In the genomic region with DNA sequence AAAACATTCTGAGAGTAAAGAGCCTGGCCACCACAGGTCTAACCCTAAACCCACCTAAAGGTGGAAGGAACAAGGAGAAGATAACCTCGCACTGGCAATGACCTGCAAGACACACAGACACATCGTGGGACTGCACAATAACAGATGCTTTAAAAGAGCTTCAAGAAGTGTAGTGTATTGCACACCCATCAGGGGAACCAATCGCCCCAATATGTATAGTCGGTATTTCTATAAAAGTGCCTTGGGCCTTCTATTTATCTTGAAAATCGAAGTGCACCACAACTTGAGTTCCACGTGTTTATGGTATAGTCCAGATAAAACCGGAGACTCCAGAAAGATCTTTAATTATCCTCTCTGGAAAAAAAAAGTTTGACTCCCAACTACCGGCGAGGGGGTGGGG, we compare ENCODE assay signal across 8 mouse cellular contexts. TPM values are rescaled to one million over a fixed set of nuclear protein-coding genes. Genes with fewer than 3 reads are reported as not detected.
A peak's percentile ranks its signal among the peaks of the same experiment; 100 is the strongest.
DNase-seq lines count a peak whose midpoint lies in the region; ATAC-seq and TF ChIP-seq lines count a peak whose summit lies in the region.

No protein-coding gene starts in this region.

- no peaks in the 10 kb centered on the region for H3K27me3 ChIP-seq in lung, embryonic 15.5 days
- H3K27me3 ChIP-seq in embryonic facial prominence, embryonic 11.5 days (ENCODE audit: control insufficient read depth, insufficient read depth, low read length): no peaks in the 10 kb centered on the region
- H3K27me3 ChIP-seq in hindbrain, postnatal 0 days (ENCODE audit: insufficient read depth, low read length): no peaks in the 10 kb centered on the region

- peak overlapping the region; percentile 96 for H3K27ac ChIP-seq in lung, embryonic 15.5 days
- peak overlapping the region; percentile 90; the same call in 1 of the 2 replicates for H3K27ac ChIP-seq in embryonic facial prominence, embryonic 11.5 days (replicated peaks; ENCODE audit: low read depth, low read length)
- peak overlapping the region; percentile 86; the same call in 1 of the 2 replicates for H3K27ac ChIP-seq in hindbrain, postnatal 0 days

- WGBS in lung, embryonic 15.5 days: 11% methylated on average over 9 of the region's 9 CpGs
- 22% methylated on average over 9 of the region's 9 CpGs for WGBS in embryonic facial prominence, embryonic 11.5 days
- WGBS in hindbrain, postnatal 0 days: 17% methylated on average over 9 of the region's 9 CpGs

- H3K9ac ChIP-seq in lung, embryonic 15.5 days: peak overlapping the region; percentile 86
- H3K9ac ChIP-seq in embryonic facial prominence, embryonic 11.5 days (replicated peaks; ENCODE audit: low read length): peak overlapping the region; percentile 94
- peak overlapping the region; percentile 56; the same call in 1 of the 2 replicates for H3K9ac ChIP-seq in hindbrain, postnatal 0 days (replicated peaks; ENCODE audit: low read length)

- intact Hi-C loops in left cerebral cortex, postnatal 4 days (cut with DNase I): no loop called here

- ATAC-seq in lung, embryonic 15.5 days (ENCODE audit: borderline replicate concordance, extremely low read depth, low FRiP score, low TSS enrichment): no peak
- ATAC-seq in embryonic facial prominence, embryonic 11.5 days (replicated peaks; ENCODE audit: insufficient number of reproducible peaks, low FRiP score, low TSS enrichment, low read depth): no peak
- ATAC-seq in hindbrain, postnatal 0 days: no peak

- H3K4me3 ChIP-seq in lung, embryonic 15.5 days: peak overlapping the region; percentile 85
- H3K4me3 ChIP-seq in embryonic facial prominence, embryonic 11.5 days (ENCODE audit: low read depth, low read length): peak overlapping the region; percentile 83
- peak overlapping the region; percentile 60 for H3K4me3 ChIP-seq in hindbrain, postnatal 0 days (ENCODE audit: low read length)

- no peak for DNase-seq in lung, postnatal 36 days
- peak; percentile 21 for DNase-seq in embryonic facial prominence, embryonic 11.5 days (ENCODE audit: low spot score)
- no peak for DNase-seq in hindbrain, postnatal 0 days (ENCODE audit: low spot score)
- peak; percentile 60 for DNase-seq in naive thymus-derived CD4-positive, alpha-beta T cell, adult 2 months (ENCODE audit: low read depth)
- no peak for DNase-seq in adrenal gland, postnatal 25 days
- no peak for DNase-seq in left cerebral cortex, postnatal 4 days
- no peak for DNase-seq in urinary bladder, postnatal 25 days (ENCODE audit: low spot score)

- H3K36me3 ChIP-seq in lung, embryonic 15.5 days: peaks cover 17% of the 10 kb centered on the region
- H3K36me3 ChIP-seq in embryonic facial prominence, embryonic 11.5 days (replicated peaks; ENCODE audit: control insufficient read depth, insufficient read depth, low read depth, low read length): peaks cover 3% of the 10 kb centered on the region; the same call in 1 of the 2 replicates
- H3K36me3 ChIP-seq in hindbrain, postnatal 0 days (ENCODE audit: insufficient read depth, low read length): no peaks in the 10 kb centered on the region

- no peak for TF ChIP-seq CTCF in hindbrain, postnatal 0 days (IDR thresholded peaks at IDR 0.05; ENCODE audit: low read depth)

- peak overlapping the region; percentile 74 for H3K4me2 ChIP-seq in lung, embryonic 15.5 days
- H3K4me2 ChIP-seq in embryonic facial prominence, embryonic 11.5 days (ENCODE audit: low read depth, low read length): peak overlapping the region; percentile 66
- peak overlapping the region; percentile 74 for H3K4me2 ChIP-seq in hindbrain, postnatal 0 days (ENCODE audit: low read depth, low read length)

- no peaks in the 10 kb centered on the region for H3K9me3 ChIP-seq in lung, embryonic 15.5 days
- no peaks in the 10 kb centered on the region for H3K9me3 ChIP-seq in embryonic facial prominence, embryonic 11.5 days (replicated peaks; ENCODE audit: control insufficient read depth, low read length)
- no peaks in the 10 kb centered on the region for H3K9me3 ChIP-seq in hindbrain, postnatal 0 days (ENCODE audit: low read length)

- peaks cover 37% of the 10 kb centered on the region for H3K4me1 ChIP-seq in lung, embryonic 15.5 days
- no peaks in the 10 kb centered on the region for H3K4me1 ChIP-seq in embryonic facial prominence, embryonic 11.5 days (ENCODE audit: control insufficient read depth, insufficient read depth, low read length)
- peaks cover 9% of the 10 kb centered on the region for H3K4me1 ChIP-seq in hindbrain, postnatal 0 days (ENCODE audit: insufficient read depth, low read length)

RNA-seq across cellular contexts. Expression of gene Dut, which starts 0.3 kb away (rescaled TPM):
- polyA plus RNA-seq in lung, embryonic 15.5 days (2015; fragmentation: Nextera tagmentation; extraction: Ambion mirVana): 164 and 176 TPM in 2 replicates
- polyA plus RNA-seq in embryonic facial prominence, embryonic 11.5 days (2014; fragmentation: Nextera tagmentation; extraction: Ambion mirVana): 230 and 235 TPM in 2 replicates
- 46.6 and 50.7 TPM in 2 replicates for total RNA-seq in hindbrain, postnatal 0 days (2014; rRNA removed)
- 95.0 and 105 TPM in 2 replicates for polyA plus RNA-seq in hindbrain, postnatal 0 days (2015; fragmentation: Nextera tagmentation; extraction: Ambion mirVana)
- 24.5 and 33.5 TPM in 2 replicates for total RNA-seq in adrenal gland, postnatal 25 days (2021)
- 10 to 100 TPM; 39.7 to 45.9 TPM for total RNA-seq in left cerebral cortex, postnatal 4 days (2021)

Comparison
In these comparisons a context has a peak if more than half of its experiments do, and no peak if none do; other contexts are left out.
1. DNase-seq: peak in embryonic facial prominence, embryonic 11.5 days (single experiment) and naive thymus-derived CD4-positive, alpha-beta T cell, adult 2 months (single experiment); none in lung, postnatal 36 days (single experiment), hindbrain, postnatal 0 days (single experiment), adrenal gland, postnatal 25 days (single experiment), left cerebral cortex, postnatal 4 days (single experiment) and urinary bladder, postnatal 25 days (single experiment).
2. Peak in every context shown above with its lines, with median percentiles within 50 percentile points of each other: H3K27ac ChIP-seq, H3K4me2 ChIP-seq, H3K4me3 ChIP-seq and H3K9ac ChIP-seq.